Mouse (Mus musculus) cerebellum, adult 9-10 months (tissue): Measurements from ENCODE around the gene Sun3.

Source experiments
- DNase-seq: peaks from one replicate; pipeline ENCODE4 v3.0.0; 2022

The Sun3 gene

DNA sequence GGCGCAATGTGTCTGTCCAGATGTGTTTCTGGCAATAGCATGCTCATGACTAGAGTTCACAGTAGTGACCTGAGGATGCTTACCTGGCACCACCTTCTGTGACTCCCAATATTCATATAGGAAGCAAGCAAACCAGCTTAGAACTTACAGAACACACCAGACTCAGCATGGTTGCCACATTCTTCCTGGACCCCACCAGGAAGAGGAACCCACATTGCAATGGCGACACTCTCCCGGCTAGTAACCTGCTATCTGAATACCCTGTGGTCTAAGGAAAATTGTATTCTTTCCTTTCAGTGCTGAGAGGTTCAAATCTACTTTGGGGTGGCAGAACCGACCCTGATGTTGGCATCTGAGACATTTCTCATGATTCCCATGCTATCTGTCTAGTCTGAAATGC is 70.6 kb downstream of the Sun3 start:
- no peak for DNase-seq

GRCm38 (mm10) chr11:8973166-8973565 is 75.6 kb downstream of the Sun3 start, which contains the start of gene Pkd1l1:
Gene Pkd1l1 (minus strand): TSS chr11:8973266.
- no peak for DNase-seq

DNA sequence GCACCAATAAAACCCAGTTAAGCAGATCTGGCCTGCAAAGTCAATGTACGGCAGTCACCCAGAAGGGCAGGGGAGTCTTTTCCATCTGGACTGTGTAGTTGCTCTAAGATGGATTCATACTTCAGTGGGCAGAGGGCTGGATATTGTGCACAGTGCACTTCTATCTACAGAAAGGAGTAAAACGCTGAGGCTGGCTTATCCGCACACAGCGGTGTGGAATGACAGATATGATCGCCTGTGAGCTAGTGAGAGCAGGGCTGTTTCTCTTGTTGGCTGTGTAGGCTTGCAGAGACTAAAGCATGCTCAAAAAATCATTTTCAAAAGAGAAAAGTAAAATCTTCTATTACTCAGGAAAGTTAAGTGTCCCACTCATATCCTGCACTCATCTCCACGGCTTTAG is 76.7 kb downstream of the Sun3 start:
- DNase-seq: no peak

GRCm38 (mm10) chr11:8970509-8970908 is 78.3 kb downstream of the Sun3 start:
- DNase-seq: no peak

- no peak for DNase-seq
These were observed 80.7 kb downstream of the Sun3 start for GRCm38 (mm10) chr11:8968094-8968493.
